Comparison of ENCODE assay signal across 8 mouse cellular contexts in genomic region chr10:99262867-99263379, GRCm38 (mm10). TPM values are rescaled to one million over a fixed set of nuclear protein-coding genes. Genes with fewer than 3 reads are reported as not detected.
A peak's percentile ranks its signal among the peaks of the same experiment; 100 is the strongest.
DNase-seq lines count a peak whose midpoint lies in the region; ATAC-seq and TF ChIP-seq lines count a peak whose summit lies in the region.

Gene Dusp6, plus strand, starts transcription at chr10:99263231.

- ATAC-seq in inflammation-experienced regulatory T-cells, adult 6 months, result peak; percentile 69
- peak; percentile 86 for ATAC-seq in megakaryocyte-erythroid progenitor cell, adult 5-6 weeks (replicated peaks; ENCODE audit: low FRiP score, low TSS enrichment, poor library complexity, severe bottlenecking)

- TF ChIP-seq CTCF in cortical plate, adult 2 months (IDR thresholded peaks at IDR 0.05; ENCODE audit: extremely low read depth, insufficient read depth, low read length), result no peak

- peak; percentile 100 for TF ChIP-seq POLR2A in cortical plate, adult 2 months (IDR thresholded peaks at IDR 0.05; ENCODE audit: extremely low read depth, insufficient read depth, low read length)

- peak within 1 kb of the TSS; percentile 93 for H3K4me3 ChIP-seq in cortical plate, adult 2 months (ENCODE audit: insufficient read depth, low read length)

- H3K27ac ChIP-seq in cortical plate, adult 2 months (ENCODE audit: insufficient read depth, low read length), result peak within 1 kb of the TSS; percentile 99

- H3K4me1 ChIP-seq in cortical plate, adult 2 months (ENCODE audit: control insufficient read depth, insufficient read depth, low read length), result no peaks in the 10 kb centered on the region

- DNase-seq in ZHBTc4 (ENCODE audit: low read depth, low spot score), result peak; percentile 99
- peak; percentile 92 for DNase-seq in gastrocnemius, postnatal 14 days
- peak; percentile 97 to 98 for DNase-seq in left cerebral cortex, postnatal 10 days (ENCODE audit: extremely low spot score in 1 of 2, low spot score in 2 of 2)
- peak; percentile 95 for DNase-seq in right cerebral cortex, postnatal 25 days
- DNase-seq in urinary bladder, postnatal 4 days (ENCODE audit: low spot score in 2 of 2), result peak; percentile 94 to 96

- intact Hi-C loops in gastrocnemius, postnatal 14 days (cut with DNase I; ENCODE audit: low total_unique reads), result no loop called here
- intact Hi-C loops in left cerebral cortex, postnatal 10 days (cut with DNase I), result loop anchor here (1.0 to 5.0 kb wide), 4 partner anchors 61 to 354 kb away; no protein-coding TSS in a partner anchor

RNA-seq across cellular contexts. Expression of gene Dusp6, which starts in this region (rescaled TPM):
- 69.9 and 75.8 TPM in 2 replicates for polyA plus RNA-seq in cortical plate, adult 2 months (2012; rRNA removed)
- total RNA-seq in gastrocnemius, postnatal 14 days (2021), result 10 to 100 TPM; 26.7 to 27.7 TPM
- 10 to 100 TPM; 32.8 to 52.8 (median 41.2) TPM for polyA plus RNA-seq in inflammation-experienced regulatory T-cells, adult 6 months (2017; shearing (Covaris generic))
- 10 to 100 TPM; 68.8 to 72.4 TPM for total RNA-seq in left cerebral cortex, postnatal 10 days (2021)
- total RNA-seq in megakaryocyte-erythroid progenitor cell, adult 5-6 weeks (2014; fragmentation: Nextera tagmentation), result 5.4 and 14.8 TPM in 2 replicates
- total RNA-seq in megakaryocyte-erythroid progenitor cell, adult 5-6 weeks (2017), result 20.6 and 20.9 TPM in 2 replicates

Comparison
In these comparisons a context has a peak if more than half of its experiments do, and no peak if none do; other contexts are left out.
1. Peak in every context shown above with its lines: DNase-seq, ATAC-seq, H3K4me3 ChIP-seq and H3K27ac ChIP-seq.